Mouse (Mus musculus): ENCODE measurements around the gene Prss43. TPM values are rescaled to one million over a fixed set of nuclear protein-coding genes. Genes with fewer than 3 reads are reported as not detected.

The Prss43 gene
- polyA plus RNA-seq, 1 experiment, result not detected

- H3K27me3 ChIP-seq (replicated peaks), result peaks cover 55% of the 10 kb centered on the region
- no peaks in the 10 kb centered on the region for H3K9me3 ChIP-seq
- peak within 1 kb of the TSS; percentile 51 for H3K4me3 ChIP-seq (replicated peaks)
- H3K4me1 ChIP-seq, result no peaks in the 10 kb centered on the region; the same call in 1 of the 2 replicates
- TF ChIP-seq FLI1 (IDR thresholded peaks at IDR 0.05; ENCODE audit: low read length) (no peak), GATA1 (IDR thresholded peaks at IDR 0.05; ENCODE audit: borderline replicate concordance, low read length) (no peak)
- no peaks in the 10 kb centered on the region for H3K36me3 ChIP-seq (replicated peaks; ENCODE audit: low read length)
Measured at GRCm38 (mm10) chr9:110834411-110834810, 7.9 kb downstream of the Prss43 start, which contains the start of gene Prss45. Prss45 (plus strand) TSS chr9:110834588.

GRCm38 (mm10) chr9:110834961-110835360 lies 8.5 kb downstream of the Prss43 start:
- peaks cover under 1% of the 10 kb centered on the region; the same call in 1 of the 2 replicates for H3K4me1 ChIP-seq
- peaks cover 51% of the 10 kb centered on the region for H3K27me3 ChIP-seq (replicated peaks)
- no peak overlapping the region for H3K4me3 ChIP-seq (replicated peaks)
- H3K9me3 ChIP-seq, result no peaks in the 10 kb centered on the region
- H3K36me3 ChIP-seq (replicated peaks; ENCODE audit: low read length), result no peaks in the 10 kb centered on the region
- TF ChIP-seq FLI1 (IDR thresholded peaks at IDR 0.05; ENCODE audit: low read length), result no peak
- no peak for TF ChIP-seq GATA1 (IDR thresholded peaks at IDR 0.05; ENCODE audit: borderline replicate concordance, low read length)

- H3K4me3 ChIP-seq (replicated peaks), result no peak overlapping the region
- TF ChIP-seq GATA1 (IDR thresholded peaks at IDR 0.05; ENCODE audit: borderline replicate concordance, low read length) (no peak), FLI1 (IDR thresholded peaks at IDR 0.05; ENCODE audit: low read length) (no peak)
Measured at GRCm38 (mm10) chr9:110836112-110836511, 9.6 kb downstream of the Prss43 start.

GRCm38 (mm10) chr9:110840905-110841304 lies 14.4 kb downstream of the Prss43 start:
- no peak for TF ChIP-seq FLI1 (IDR thresholded peaks at IDR 0.05; ENCODE audit: low read length)
- no peak for TF ChIP-seq GATA1 (IDR thresholded peaks at IDR 0.05; ENCODE audit: borderline replicate concordance, low read length)
- Histone ChIP-seq H3K9me3 (peaks cover 8% of the 10 kb centered on the region), H3K27me3 (replicated peaks) (peaks cover 40% of the 10 kb centered on the region), H3K4me3 (replicated peaks) (no peak overlapping the region), H3K36me3 (replicated peaks; ENCODE audit: low read length) (no peaks in the 10 kb centered on the region), H3K4me1 (peaks cover 15% of the 10 kb centered on the region)

More at GRCm38 (mm10) chr9:110836112-110836511, 9.6 kb downstream of the Prss43 start:
- H3K27me3 ChIP-seq (replicated peaks), result peaks cover 45% of the 10 kb centered on the region
- no peaks in the 10 kb centered on the region for H3K36me3 ChIP-seq (replicated peaks; ENCODE audit: low read length)
- no peaks in the 10 kb centered on the region for H3K9me3 ChIP-seq
- peaks cover 7% of the 10 kb centered on the region for H3K4me1 ChIP-seq

GRCm38 (mm10) chr9:110841438-110841837 lies 14.9 kb downstream of the Prss43 start:
- H3K4me1 ChIP-seq, result peaks cover 15% of the 10 kb centered on the region
- no peak overlapping the region for H3K4me3 ChIP-seq (replicated peaks)
- H3K27me3 ChIP-seq (replicated peaks), result peaks cover 38% of the 10 kb centered on the region
- no peaks in the 10 kb centered on the region for H3K36me3 ChIP-seq (replicated peaks; ENCODE audit: low read length)
- H3K9me3 ChIP-seq, result peaks cover 13% of the 10 kb centered on the region
- no peak for TF ChIP-seq GATA1 (IDR thresholded peaks at IDR 0.05; ENCODE audit: borderline replicate concordance, low read length)
- no peak for TF ChIP-seq FLI1 (IDR thresholded peaks at IDR 0.05; ENCODE audit: low read length)

- TF ChIP-seq GATA1 (IDR thresholded peaks at IDR 0.05; ENCODE audit: borderline replicate concordance, low read length), result no peak
- no peak for TF ChIP-seq FLI1 (IDR thresholded peaks at IDR 0.05; ENCODE audit: low read length)
- H3K4me3 ChIP-seq (replicated peaks), result no peak within 1 kb of the TSS
- peaks cover 15% of the 10 kb centered on the region for H3K4me1 ChIP-seq
- peaks cover 35% of the 10 kb centered on the region for H3K27me3 ChIP-seq (replicated peaks)
- peaks cover 20% of the 10 kb centered on the region for H3K9me3 ChIP-seq
- H3K36me3 ChIP-seq (replicated peaks; ENCODE audit: low read length), result no peaks in the 10 kb centered on the region
Measured at GRCm38 (mm10) chr9:110844206-110844605, 17.7 kb downstream of the Prss43 start, which contains the start of gene Prss46. Prss46 (plus strand) TSS chr9:110844506.

- Histone ChIP-seq H3K4me3 (replicated peaks) (peak overlapping the region; percentile 62), H3K4me1 (no peaks in the 10 kb centered on the region; the same call in 1 of the 2 replicates), H3K36me3 (replicated peaks; ENCODE audit: low read length) (no peaks in the 10 kb centered on the region), H3K9me3 (peaks cover 20% of the 10 kb centered on the region), H3K27me3 (replicated peaks) (peaks cover 37% of the 10 kb centered on the region)
- TF ChIP-seq FLI1 (IDR thresholded peaks at IDR 0.05; ENCODE audit: low read length) (no peak), GATA1 (IDR thresholded peaks at IDR 0.05; ENCODE audit: borderline replicate concordance, low read length) (no peak)
Measured at GRCm38 (mm10) chr9:110849162-110849561, 22.7 kb downstream of the Prss43 start.

- Histone ChIP-seq H3K9me3 (no peaks in the 10 kb centered on the region; the same call in 1 of the 2 replicates), H3K36me3 (replicated peaks; ENCODE audit: low read length) (no peaks in the 10 kb centered on the region), H3K4me3 (replicated peaks) (no peak overlapping the region), H3K27me3 (replicated peaks) (peaks cover 55% of the 10 kb centered on the region), H3K4me1 (peaks cover 8% of the 10 kb centered on the region)
- TF ChIP-seq GATA1 (IDR thresholded peaks at IDR 0.05; ENCODE audit: borderline replicate concordance, low read length), result no peak
- no peak for TF ChIP-seq FLI1 (IDR thresholded peaks at IDR 0.05; ENCODE audit: low read length)
Measured at GRCm38 (mm10) chr9:110855903-110856302, 29.4 kb downstream of the Prss43 start.

GRCm38 (mm10) chr9:110856920-110857319 lies 30.4 kb downstream of the Prss43 start:
- Histone ChIP-seq H3K4me3 (replicated peaks) (no peak overlapping the region), H3K9me3 (no peaks in the 10 kb centered on the region; the same call in 1 of the 2 replicates), H3K27me3 (replicated peaks) (peaks cover 61% of the 10 kb centered on the region), H3K4me1 (peaks cover 12% of the 10 kb centered on the region), H3K36me3 (replicated peaks; ENCODE audit: low read length) (no peaks in the 10 kb centered on the region)
- TF ChIP-seq GATA1 (IDR thresholded peaks at IDR 0.05; ENCODE audit: borderline replicate concordance, low read length), result no peak
- no peak for TF ChIP-seq FLI1 (IDR thresholded peaks at IDR 0.05; ENCODE audit: low read length)

- TF ChIP-seq GATA1 (IDR thresholded peaks at IDR 0.05; ENCODE audit: borderline replicate concordance, low read length), result no peak
- TF ChIP-seq FLI1 (IDR thresholded peaks at IDR 0.05; ENCODE audit: low read length), result no peak
- no peaks in the 10 kb centered on the region; the same call in 1 of the 2 replicates for H3K9me3 ChIP-seq
- peaks cover 12% of the 10 kb centered on the region for H3K4me1 ChIP-seq
- H3K36me3 ChIP-seq (replicated peaks; ENCODE audit: low read length), result no peaks in the 10 kb centered on the region
- peak within 1 kb of the TSS; percentile 48 for H3K4me3 ChIP-seq (replicated peaks)
- H3K27me3 ChIP-seq (replicated peaks), result peaks cover 66% of the 10 kb centered on the region
Measured at GRCm38 (mm10) chr9:110857781-110858472, 31.4 kb downstream of the Prss43 start, which contains the start of gene Prss50. Prss50 (plus strand) TSS chr9:110857967.

All from megakaryocyte, embryonic 14.5 days (primary cell).